Mouse (Mus musculus) heart, postnatal 14 days (tissue): Measurements from ENCODE around the gene Adamts17. TPM values are rescaled to one million over a fixed set of nuclear protein-coding genes. Genes with fewer than 3 reads are reported as not detected.
A peak's percentile ranks its signal among the peaks of the same experiment; 100 is the strongest.

Experiments used
- DNase-seq, 2 experiments: peaks; one replicate each; pipeline ENCODE4 v3.0.0; 2021 to 2022
- intact Hi-C: fragments of 180-260 bp; cut with DNase I; formaldehyde crosslinking; loops from one replicate; pipeline ENCODE4 v1.15.1; 2025
- total RNA-seq, 2 experiments: library from RNA; stranded (reverse); gene quantifications; 2 replicates each; pipeline ENCODE4 v1.2.3; 2021

Gene Adamts17
- total RNA-seq, 2 experiments from 2014 or later: 11.7 to 12.8 TPM

DNA sequence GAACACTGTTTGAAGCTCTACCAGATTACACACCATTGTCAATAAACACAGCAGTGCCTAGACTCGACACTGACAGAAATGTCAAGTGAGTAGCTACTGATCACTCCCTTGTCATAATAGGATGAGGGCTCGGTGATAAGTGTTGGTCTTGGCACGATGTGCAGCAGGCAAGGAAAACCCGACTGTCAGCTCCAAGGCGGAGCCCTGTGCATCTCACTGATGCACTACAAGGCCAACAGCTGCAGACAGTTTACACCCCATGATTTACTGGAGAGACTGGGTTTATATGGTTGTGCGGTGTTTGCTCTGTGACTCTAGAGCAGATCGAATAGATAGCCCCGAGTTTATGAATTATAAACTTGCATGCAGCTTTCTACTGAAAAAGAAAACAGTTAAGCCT lies 124.0 kb downstream of the Adamts17 start:
- no peak for DNase-seq
- intact Hi-C loops: no loop called here

DNA sequence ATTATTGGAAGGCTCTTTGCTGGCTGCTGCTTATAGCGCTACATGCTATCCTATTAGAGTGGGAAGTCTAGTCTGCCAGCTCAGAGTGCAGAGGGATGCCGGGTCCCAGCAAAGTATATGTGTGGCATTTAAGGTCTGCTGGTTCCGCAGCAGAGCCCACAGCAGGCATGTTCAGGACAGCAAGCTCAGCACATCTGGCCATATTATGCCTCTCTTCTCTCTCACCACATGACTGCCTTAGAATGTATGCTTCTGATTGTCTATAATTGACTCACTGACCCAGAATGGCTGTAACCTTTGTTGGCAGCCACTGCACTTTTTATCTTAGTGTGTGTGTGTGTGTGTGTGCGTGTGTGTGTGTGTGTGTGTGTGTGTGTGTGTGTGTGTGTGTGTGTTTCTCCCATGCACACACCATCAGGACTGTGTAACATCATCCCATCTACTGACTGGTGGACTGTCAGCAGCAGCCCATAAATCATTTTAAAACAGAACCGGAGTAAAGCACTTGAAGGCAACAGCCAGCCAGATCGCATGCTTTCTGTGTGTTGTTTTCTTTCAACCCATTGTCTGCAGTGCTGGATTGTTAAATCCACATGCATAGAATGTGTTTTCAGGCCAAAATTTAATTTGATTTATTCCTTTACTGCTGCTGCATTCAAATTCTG lies 127.1 kb downstream of the Adamts17 start:
- intact Hi-C loops: no loop called here

DNA sequence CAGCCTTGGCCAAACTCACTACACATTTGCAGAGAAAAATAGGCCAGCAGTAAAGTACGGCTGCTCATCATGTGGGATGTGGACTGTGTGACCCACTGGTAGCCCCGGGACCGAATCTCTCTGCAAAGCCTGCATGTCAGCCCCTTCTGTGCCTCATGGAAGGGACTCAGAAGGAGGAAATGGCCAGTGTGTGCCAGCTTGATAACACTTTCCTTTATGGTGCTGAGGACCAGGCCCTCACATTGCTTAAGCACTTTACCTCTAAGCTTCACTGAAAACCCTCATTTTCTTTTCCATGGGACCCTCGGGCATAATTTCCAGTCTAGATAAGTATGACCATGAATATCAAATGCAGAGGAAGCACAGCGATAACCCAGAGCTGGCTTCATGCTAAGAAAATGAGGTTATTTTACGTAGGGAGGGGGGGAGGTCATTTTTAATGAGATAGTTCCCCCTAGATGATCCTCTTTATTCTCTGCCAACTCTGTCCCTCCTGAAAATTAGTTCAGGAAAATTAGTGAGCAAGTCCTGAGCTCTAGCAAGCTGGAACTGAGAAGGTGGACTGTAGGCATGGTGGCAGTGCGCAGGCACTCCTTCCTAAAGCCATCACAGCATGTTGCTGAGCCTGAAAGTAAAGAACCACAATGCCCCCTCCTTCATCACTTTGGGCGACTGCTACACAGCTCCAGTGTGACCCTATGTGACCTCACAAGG lies 127.8 kb downstream of the Adamts17 start:
- intact Hi-C loops: no loop called here
- no peak for DNase-seq

More for the DNA sequence above, 127.1 kb downstream of the Adamts17 start:
- no peak for DNase-seq

DNA sequence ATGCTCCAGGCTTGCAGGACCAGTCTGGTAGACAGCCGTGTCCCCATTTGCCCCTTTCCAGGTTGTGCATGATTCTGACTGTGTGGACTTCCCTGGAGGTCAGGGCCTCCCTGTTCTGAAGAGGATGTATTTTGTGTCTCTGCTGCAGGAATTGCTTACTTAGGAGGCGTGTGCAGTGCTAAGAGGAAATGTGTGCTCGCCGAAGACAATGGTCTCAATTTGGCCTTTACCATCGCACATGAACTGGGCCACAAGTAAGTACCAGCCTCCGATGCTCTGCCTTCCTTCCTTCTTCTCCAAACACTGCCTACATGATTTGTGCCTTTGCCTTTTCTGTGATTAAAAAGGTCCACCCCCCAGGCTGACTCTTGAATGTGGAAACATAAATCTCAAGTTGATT lies 129.1 kb downstream of the Adamts17 start:
- no peak for DNase-seq
- intact Hi-C loops: no loop called here

DNA sequence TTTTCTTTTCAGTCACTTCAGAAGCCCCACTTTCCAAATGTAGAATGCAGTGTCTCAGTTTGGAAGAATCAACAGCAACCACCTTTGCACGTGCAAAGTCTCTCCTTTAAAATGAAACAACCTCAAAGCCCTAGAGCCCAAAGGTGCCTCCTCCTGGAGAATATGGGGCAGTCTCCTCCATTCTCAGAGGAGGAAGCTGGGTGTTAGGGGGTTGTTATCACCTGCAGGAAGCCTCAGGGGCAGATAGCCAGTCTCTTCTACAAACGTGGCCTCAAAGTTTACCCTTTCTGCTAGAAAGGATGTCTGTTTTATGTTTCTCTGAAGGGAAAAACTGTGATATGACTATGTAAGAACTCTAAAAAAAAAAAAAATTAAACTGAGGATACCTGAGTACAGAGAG lies 129.7 kb downstream of the Adamts17 start:
- intact Hi-C loops: no loop called here
- no peak for DNase-seq

DNA sequence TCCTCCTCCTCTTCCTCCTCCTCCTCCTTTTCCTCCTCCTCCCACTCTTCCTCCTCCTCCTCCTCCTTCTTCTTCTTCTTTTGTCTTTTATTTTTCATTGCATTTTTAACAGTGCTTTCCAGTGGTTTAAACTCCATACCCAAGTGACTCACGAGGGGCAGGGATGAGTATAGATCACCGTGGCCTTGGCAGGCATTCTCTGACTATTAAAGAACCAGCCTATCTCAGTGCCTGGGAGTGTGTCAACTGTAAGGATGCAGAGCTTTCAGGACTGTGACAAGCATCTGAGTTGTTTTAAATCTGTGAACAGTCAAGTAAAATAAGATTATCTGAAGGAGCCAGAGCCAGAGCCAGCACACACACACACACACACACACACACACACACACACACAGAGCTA lies 130.7 kb downstream of the Adamts17 start:
- intact Hi-C loops: loop anchor here (5.0 kb wide), 2 partner anchors 38 to 128 kb away; no protein-coding TSS in a partner anchor
- DNase-seq: no peak

DNA sequence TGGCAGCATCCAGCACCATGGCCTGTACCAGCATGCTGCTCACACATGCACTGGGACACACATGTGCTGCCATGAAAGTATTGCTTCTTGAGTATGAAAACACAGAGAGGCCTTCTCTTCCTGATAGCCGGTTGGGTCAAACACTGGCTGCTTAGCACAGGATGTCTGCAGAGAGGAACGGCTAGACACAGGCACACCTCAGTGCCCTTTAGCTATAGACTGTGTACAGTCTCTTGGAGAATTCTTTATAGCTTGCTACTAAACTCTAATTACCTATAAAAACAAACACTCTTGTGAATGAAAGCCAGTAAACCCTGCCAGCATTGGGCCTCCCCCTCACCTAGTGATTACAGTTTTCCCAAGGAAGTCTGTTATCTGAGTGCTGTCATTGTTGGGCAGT lies 131.4 kb downstream of the Adamts17 start:
- DNase-seq: no peak
- intact Hi-C loops: loop anchor here (5.0 kb wide), 2 partner anchors 39 to 129 kb away; no protein-coding TSS in a partner anchor

DNA sequence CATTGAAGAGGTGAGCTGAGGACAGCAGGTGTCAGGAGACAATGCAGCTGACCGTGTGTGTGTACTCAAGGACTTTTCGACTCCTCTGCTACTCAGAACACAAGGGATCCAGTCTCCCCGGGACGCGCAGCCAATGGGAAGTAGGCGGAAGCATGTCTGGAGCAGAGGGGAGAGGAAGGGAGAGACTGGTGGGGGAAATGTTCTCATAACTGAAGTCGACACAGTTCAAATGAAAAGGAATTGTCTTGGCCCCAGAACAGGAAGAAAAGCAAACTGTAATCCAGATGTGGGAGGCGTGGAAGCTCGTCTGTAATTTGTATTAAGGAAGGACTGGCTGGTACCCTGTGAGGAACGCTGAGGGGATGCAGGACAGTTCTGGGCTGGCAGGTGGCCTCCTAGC lies 135.3 kb downstream of the Adamts17 start:
- intact Hi-C loops: loop anchor here (5.0 kb wide), 2 partner anchors 43 to 133 kb away; no protein-coding TSS in a partner anchor
- DNase-seq: peak; percentile 48 to 49

DNA sequence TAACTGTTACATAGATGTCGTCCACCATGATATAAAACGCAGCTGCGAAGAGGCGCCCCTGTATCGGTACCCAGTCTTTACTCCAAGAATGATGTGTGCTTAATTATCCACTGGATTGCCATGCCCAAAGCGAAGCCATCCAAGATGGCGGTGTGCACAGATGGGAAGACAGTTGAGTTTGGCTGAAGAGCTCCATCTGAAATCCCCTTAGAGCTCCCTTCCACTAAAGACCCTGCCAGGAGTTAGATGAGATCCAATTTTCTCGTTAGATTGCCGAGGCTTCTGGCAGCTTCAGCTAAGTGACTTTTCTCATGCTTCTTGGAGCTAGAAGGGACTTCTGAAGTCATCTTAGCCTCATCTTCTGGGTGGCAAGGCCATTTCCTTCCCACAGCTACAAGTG lies 136.8 kb downstream of the Adamts17 start:
- intact Hi-C loops: no loop called here
- DNase-seq: no peak

DNA sequence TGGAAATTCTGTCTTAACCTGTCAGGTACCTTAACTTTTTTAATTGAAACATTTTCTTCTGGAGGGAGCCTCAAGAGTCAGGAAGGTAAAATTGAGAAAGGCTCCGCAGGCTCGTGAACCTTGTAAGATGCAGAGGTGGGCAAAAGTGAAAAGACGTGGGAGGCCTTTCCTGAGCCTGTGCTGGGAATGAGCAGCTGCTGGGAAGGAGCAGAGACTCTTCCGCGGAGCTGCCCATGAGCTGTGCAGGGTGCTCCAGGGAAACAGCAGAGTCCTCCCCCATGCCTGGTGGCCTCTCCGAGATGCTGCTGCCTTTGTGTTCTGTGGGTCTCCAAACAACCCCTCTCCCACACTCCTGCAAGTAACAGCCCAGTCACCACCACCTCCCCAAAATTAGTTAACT lies 142.1 kb downstream of the Adamts17 start:
- intact Hi-C loops: no loop called here
- no peak for DNase-seq

DNA sequence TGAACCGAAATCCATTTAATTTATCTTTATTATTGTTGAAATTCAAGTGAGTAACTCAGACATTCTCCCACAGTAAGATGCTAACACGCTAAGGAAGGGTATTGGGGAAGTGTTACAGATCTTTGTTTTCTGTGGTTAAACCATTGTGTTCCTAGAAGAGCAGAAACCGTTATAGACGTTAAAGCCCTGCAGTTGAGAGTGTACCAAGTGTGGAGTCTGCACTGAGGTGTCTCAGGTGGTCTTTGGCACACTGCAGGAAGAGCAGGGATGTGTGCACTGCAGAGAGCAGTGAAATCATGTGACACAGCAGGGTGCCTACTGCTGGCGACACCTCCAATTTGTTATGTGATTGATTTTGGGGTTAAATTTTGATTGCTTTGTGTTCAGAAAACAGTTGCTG lies 142.5 kb downstream of the Adamts17 start:
- intact Hi-C loops: no loop called here
- no peak for DNase-seq

DNA sequence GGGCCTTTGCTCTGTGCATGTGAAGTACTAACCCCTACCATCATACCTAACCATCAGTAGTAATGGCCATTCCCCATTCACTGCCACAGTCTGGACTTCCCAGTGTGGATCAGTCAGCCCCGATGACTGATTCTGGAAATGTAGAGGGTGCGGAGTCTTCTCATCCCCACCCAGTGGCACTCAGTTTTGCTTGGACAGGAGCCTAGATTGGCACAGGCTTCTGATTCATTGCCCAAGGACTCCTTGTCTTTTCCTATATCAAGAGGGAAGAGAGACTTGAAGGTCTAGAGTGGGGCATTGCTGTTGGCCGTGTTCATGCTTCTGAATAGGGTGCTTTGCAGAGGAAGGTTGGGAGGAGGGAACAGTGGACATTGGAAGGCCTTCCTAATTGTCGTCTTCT lies 148.1 kb downstream of the Adamts17 start:
- no peak for DNase-seq

DNA sequence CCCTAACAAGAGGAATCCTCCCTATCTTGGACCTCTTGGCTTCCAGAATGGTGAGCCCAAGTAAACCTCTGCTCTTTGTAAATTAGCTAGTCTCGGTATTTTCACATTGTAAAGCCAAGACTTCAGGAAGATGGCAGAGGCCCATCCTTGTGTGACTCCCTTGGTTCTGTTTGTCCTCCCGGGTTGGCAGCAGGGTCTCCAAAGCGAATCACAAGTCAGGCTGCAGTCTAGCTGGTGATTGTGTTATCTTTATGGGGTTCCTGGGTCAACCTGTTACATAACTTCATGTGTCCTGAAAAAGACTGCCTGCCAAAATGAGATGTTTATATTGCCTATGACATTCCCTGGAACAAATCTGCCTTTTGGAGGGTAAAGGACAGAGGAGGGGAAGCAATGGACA lies 148.9 kb downstream of the Adamts17 start:
- no peak for DNase-seq
- intact Hi-C loops: no loop called here

More for the DNA sequence above, 148.1 kb downstream of the Adamts17 start:
- intact Hi-C loops: no loop called here

DNA sequence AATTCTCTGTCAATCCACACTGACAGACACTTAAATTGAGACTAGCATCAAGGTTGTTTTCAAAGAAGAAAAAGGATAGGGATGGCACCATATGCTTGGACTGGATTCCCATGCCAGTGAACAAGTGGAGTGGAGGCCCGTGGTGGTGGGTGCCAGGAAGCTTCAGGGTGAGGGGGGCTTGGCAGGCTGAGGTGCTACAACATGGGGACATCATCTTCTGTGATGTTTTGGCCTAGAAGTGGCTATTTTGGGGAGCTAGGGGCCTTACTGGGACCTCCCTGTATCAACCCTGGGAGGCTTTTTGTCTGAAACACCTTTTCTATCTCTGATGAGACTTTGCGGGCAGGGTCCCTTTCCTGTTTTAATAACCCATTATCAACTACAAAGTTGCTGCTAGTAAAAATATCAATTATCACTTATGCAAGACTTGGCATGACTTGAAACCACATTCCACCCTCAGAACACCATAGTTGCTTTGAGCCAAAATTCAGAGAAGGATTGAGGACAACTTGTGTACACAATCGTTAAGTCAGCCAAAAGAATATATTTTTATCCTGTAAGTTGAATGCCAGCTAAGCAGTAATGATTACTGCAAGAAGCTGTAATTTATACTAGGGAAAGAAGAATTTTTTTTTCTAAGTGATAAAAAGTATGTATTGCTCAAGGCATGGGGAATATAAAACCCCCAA lies 150.0 kb downstream of the Adamts17 start:
- no peak for DNase-seq
- intact Hi-C loops: no loop called here

DNA sequence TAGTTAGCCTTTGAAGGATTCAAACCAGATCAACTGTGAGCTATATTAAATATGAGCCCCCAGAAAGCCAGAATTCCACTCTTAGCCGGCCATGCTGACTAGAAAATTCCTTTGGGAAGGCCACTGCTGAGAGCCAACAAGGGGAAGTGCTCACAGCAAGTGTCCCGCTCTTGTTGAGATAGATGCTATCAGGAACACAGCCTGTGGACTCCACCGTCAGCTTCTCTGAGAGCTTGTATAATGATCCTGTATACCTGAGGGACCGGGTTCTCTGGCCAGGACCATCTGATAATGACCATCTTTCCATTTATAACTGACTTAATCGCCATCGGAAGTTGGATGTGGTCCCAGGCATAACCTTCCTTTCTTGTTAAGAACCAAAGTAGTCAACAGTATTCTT lies 159.3 kb downstream of the Adamts17 start:
- no peak for DNase-seq
- intact Hi-C loops: no loop called here

DNA sequence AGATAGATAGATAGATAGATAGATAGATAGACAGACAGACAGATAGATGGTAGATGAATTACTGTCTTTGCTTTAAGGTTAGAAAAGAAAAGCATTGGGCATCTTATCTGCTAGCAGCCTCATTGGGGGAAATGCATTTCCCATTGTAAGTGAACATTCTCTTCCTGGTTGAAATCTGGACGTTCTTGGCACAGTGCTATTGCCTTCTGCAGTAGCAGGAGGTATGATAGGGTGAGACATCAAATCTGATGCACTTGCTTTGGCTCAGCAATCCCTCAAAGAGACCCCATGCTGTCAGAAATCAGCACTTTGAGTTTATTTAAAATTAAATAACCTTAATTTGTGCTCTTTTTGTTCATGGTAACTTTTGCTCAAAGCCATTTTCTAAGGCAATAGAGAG lies 164.1 kb downstream of the Adamts17 start:
- intact Hi-C loops: no loop called here
- DNase-seq: no peak

DNA sequence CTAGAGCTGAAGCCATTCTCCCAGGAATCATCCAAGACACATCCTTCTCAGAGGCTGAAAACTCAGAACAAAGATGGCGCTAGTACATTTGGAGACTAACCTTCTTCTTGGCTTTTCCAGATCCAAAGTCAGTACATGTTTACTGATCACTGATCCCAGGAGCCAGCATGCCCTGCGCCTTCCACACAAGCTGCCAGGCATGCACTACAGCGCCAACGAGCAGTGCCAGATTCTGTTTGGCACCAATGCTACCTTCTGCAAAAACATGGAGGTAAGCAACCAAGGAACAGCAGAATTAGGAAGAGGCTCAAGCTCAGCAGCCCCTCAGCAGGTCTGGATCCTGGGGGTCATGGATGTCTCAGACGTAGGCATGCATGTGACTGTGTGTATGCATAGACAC lies 164.7 kb downstream of the Adamts17 start:
- intact Hi-C loops: no loop called here
- no peak for DNase-seq

DNA sequence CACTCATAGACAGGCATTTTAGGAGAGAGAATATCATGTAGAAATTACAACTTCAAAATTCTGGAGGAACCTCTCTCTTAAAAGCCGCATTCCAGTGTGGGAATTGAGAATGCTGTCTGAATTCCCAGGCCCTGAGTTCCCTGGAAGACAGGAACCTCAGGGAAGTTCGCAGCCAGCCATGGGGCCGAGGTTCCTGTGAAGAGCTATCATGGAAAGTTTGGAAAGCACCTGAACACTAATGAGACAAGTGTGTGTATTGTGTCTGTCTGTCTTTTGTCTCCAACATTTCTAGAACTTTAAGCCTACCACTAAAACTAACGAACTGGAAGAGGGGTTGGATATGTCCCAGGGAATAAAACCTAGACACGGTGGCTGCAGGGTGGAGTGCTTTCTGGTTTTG lies 170.3 kb downstream of the Adamts17 start:
- DNase-seq: no peak
- intact Hi-C loops: loop anchor here (5.0 kb wide), 1 partner anchor 168 kb away; no protein-coding TSS in a partner anchor

DNA sequence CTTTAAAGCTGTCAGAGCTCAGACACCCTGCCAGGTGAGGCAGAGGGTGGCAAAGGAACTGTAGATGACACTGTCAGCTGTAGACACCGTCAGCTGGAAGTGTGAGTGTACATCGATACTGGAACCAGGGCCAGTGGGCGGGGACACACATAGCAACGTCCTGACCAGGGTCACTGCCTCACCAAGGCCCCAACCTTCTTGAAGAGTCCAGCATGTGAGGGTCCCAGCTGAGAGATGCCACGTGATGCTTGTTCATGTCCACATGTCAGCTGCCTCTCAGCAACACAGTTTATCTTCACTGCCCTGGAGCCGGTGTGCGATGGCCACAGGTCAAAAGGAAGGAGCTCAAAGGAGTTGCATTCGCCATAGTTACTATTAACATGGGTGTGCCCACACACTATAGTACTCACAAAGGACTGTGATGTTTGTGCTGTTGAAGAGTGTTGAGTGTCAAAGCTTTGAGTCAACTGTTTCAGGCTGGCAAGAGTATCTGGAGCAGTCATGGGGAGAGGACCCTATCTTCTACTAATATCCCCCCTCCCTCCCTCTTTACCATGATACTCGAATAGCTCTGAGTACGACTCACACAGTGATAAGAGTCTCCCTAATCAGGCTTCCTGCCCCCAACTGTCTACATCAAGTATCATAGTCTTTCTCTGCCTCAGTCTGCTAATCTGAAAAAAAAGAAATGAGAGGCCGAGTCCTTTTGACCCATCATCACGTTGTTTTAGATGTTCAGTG lies 172.6 kb downstream of the Adamts17 start:
- no peak for DNase-seq
- intact Hi-C loops: loop anchor here (5.0 kb wide), 1 partner anchor 170 kb away; no protein-coding TSS in a partner anchor

DNA sequence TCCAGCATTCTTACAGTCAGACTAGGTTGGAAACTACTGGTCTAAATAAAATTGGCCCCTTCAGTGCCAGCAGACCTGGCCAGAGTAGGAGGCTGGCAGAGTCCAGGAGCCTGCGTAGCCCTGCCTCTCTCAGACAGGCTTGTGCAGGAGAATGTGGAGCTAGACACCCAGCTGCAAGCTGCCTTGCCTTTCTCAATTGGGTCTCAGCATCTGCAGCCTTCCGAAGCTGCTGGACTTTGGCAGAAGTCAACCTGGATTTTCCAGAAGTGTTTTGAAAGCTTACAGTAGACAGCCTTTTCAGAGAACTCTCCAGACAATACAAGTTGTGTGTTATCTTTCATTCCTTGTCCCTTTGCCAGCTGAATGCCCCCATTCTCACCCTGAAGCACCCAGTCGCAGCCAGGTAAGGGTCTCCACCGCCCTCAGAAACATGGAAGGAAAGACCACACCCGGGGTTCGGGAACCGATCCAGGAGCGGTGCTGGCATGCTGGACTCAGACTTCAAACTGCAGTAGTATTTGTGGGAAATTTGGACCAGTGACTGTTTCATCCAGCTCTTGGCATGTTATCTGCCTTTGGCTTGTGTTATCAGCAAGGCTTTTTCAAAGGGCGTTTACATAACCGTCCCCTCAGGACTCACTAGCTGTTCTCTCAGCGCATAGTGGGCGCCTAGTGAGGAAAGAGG lies 173.8 kb downstream of the Adamts17 start:
- DNase-seq: peak; percentile 57 to 67
- intact Hi-C loops: loop anchor here (5.0 kb wide), 1 partner anchor 171 kb away; no protein-coding TSS in a partner anchor
